Mouse (Mus musculus) lung, embryonic 14.5 days (tissue): ENCODE data around the gene Dnal4. TPM values are rescaled to one million over a fixed set of nuclear protein-coding genes. Genes with fewer than 3 reads are reported as not detected.

Experiments used
- ATAC-seq: fragments of 200-750 bp; cut with Nextera tagmentation; 2 replicates; pipeline ENCODE4 v1.8.0; 2017; ENCODE audit warnings: mild to moderate bottlenecking, moderate TSS enrichment, moderate library complexity; ENCODE audit not compliant: insufficient read depth
- DNase-seq: peaks from one replicate; pipeline ENCODE4 v3.0.0-alpha.2; 2015
- H3K27ac ChIP-seq: fragments of 300-500 bp; sonication (generic); 2 replicates; pipeline ENCODE4 v1.5.1; 2014; ENCODE audit warnings: low read depth, mild to moderate bottlenecking, moderate library complexity
- H3K27me3 ChIP-seq: fragments of 300-500 bp; sonication (generic); 2 replicates; pipeline ENCODE4 v1.6.1; 2014; ENCODE audit warnings: low read length, control low read depth; ENCODE audit not compliant: insufficient read depth
- H3K36me3 ChIP-seq: fragments of 300-500 bp; sonication (generic); 2 replicates; pipeline ENCODE4 v1.6.1; 2014; ENCODE audit warnings: control low read depth; ENCODE audit not compliant: insufficient read depth
- H3K4me1 ChIP-seq: fragments of 300-500 bp; sonication (generic); 2 replicates; pipeline ENCODE4 v1.6.1; 2014; ENCODE audit warnings: antibody characterized with exemption, control low read depth; ENCODE audit not compliant: insufficient read depth
- H3K4me2 ChIP-seq: fragments of 300-500 bp; sonication (generic); 2 replicates; pipeline ENCODE4 v1.6.1; 2014; ENCODE audit warnings: mild to moderate bottlenecking
- H3K4me3 ChIP-seq: fragments of 300-500 bp; sonication (generic); 2 replicates; pipeline ENCODE4 v1.5.1; 2014; ENCODE audit warnings: low read depth, low read length
- H3K9ac ChIP-seq: fragments of 300-500 bp; sonication (generic); 2 replicates; pipeline ENCODE4 v1.6.1; 2014
- H3K9me3 ChIP-seq: fragments of 300-500 bp; sonication (generic); 2 replicates; pipeline ENCODE4 v1.6.1; 2016; ENCODE audit warnings: low read depth, low read length, control low read depth
- CTCF ChIP-seq: IDR thresholded peaks from 2 replicates; pipeline ENCODE4 v1.5.1; 2016; ENCODE audit warnings: antibody characterized with exemption, low read depth
- WGBS: fragments of 180-500 bp; shearing (Covaris S2); extraction: QIAGEN DNeasy Blood & Tissue Kit; methylation state at CpG from one replicate; pipeline ENCODE4 v1.1.7; 2014; 5-methylcytosine and 5-hydroxymethylcytosine counted together
- polyA plus RNA-seq: library from polyadenylated mRNA; unstranded; fragments of >200 nt; fragmentation: Nextera tagmentation; extraction: Ambion mirVana; gene quantifications from 2 replicates; pipeline ENCODE4 v1.2.1, GENCODE M21; 2014

The Dnal4 gene
- polyA plus RNA-seq, 1 experiment from 2014 or later = 61.0 TPM

DNA sequence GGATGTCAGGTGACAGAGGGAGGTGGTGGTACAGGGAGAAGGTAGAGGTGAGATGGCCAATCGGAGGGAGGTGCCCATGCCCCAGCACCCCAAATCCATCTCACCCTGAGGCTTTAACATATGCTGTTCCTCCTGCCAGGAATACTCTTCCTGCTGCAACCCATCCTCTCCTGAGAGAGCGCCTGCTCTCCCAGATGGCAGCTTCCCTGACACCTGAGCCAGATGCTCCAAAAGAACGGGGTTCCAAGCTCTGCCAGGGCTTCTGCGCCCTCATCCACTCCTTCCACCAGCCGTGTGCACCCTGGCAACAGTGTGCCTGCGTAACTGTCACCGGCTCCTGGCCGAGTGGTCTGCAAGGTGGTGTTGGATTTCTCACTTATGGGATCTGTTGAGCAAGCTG, 20.0 kb upstream of the Dnal4 start:
- Histone ChIP-seq H3K4me1 (no peaks in the 10 kb centered on the region), H3K4me3 (no peak overlapping the region), H3K4me2 (no peak overlapping the region), H3K9ac (no peak overlapping the region), H3K27ac (no peak overlapping the region), H3K9me3 (no peaks in the 10 kb centered on the region), H3K36me3 (no peaks in the 10 kb centered on the region), H3K27me3 (peaks cover 12% of the 10 kb centered on the region)
- ATAC-seq (no peak), DNase-seq (no peak)
- no peak for TF ChIP-seq CTCF
- WGBS = 80% methylated on average over 8 of the region's 8 CpGs

DNA sequence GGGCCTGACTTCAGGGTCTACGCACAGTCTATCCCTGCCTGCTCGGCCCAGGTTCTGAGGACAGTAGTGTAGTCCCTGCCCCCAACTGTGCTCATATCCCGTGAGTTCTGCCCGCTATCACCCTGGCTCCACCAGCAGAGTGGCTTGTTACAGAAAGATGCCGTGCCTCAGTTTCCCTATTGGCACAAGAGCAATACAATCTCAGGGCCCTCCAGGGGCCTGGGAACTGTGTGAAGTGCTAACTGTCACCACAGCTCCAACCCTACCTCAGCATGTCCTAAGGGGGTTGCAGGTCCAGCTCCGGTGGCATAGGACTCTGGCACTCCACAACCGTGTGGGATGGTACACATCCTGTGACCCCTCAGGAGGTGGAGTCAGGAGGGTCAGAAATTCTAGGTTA, 19.4 kb upstream of the Dnal4 start:
- Histone ChIP-seq H3K27me3 (peaks cover 6% of the 10 kb centered on the region), H3K4me3 (no peak overlapping the region), H3K9me3 (no peaks in the 10 kb centered on the region), H3K27ac (no peak overlapping the region), H3K9ac (no peak overlapping the region), H3K4me1 (no peaks in the 10 kb centered on the region), H3K36me3 (no peaks in the 10 kb centered on the region), H3K4me2 (no peak overlapping the region)
- ATAC-seq (no peak), DNase-seq (no peak)
- 77% methylated on average over 7 of the region's 7 CpGs for WGBS
- TF ChIP-seq CTCF = no peak

DNA sequence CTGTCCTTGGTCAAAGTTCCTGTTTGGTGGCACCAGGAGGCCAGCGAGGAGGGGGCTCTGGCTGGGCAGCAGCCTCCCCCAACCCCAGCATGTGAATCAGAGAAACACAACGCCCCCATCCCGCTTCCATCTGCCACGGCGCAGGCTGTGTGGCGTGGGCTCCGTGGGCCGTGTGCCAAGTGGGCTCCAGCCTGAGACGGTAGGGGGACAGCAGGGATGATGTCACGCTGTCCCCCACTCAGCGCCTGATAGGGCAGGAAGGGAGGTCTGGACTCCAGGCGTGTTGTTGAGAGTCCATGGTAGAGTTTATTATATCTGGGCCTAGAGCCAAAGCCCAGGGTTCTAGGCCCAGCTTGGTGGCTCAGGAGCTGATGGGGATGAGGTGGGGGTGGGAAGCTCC, 18.6 kb upstream of the Dnal4 start:
- TF ChIP-seq CTCF = no peak
- no peak overlapping the region for H3K27ac ChIP-seq
- no peak for DNase-seq
- H3K4me1 ChIP-seq = no peaks in the 10 kb centered on the region
- H3K9me3 ChIP-seq = no peaks in the 10 kb centered on the region
- no peak overlapping the region for H3K9ac ChIP-seq
- H3K36me3 ChIP-seq = no peaks in the 10 kb centered on the region
- no peak overlapping the region for H3K4me2 ChIP-seq
- 65% methylated on average over 12 of the region's 12 CpGs for WGBS
- ATAC-seq = no peak
- H3K4me3 ChIP-seq = no peak overlapping the region
- H3K27me3 ChIP-seq = no peaks in the 10 kb centered on the region; the same call in 1 of the 2 replicates

DNA sequence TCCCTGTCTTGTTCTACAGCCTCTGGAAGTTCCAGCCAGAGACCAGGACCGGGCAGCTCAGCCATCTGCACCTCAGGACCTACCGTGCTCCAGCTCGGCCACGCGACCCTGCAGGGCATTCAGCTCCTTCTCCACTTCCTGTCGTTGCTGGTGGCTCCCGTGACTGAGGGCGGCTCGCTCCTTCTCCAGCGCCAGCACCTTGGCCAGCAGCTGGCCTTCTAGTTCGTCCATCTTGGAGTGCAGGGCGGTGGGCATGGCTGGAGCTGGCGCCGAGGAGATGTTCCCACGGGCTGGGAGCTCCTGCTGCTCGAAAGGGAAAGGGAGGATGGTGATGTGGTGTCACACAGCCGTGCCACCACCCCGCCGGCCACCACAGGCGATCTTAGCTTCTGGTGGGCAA, 16.5 kb upstream of the Dnal4 start:
- peak; percentile 53 for DNase-seq
- WGBS = 12% methylated on average over 20 of the region's 20 CpGs

DNA sequence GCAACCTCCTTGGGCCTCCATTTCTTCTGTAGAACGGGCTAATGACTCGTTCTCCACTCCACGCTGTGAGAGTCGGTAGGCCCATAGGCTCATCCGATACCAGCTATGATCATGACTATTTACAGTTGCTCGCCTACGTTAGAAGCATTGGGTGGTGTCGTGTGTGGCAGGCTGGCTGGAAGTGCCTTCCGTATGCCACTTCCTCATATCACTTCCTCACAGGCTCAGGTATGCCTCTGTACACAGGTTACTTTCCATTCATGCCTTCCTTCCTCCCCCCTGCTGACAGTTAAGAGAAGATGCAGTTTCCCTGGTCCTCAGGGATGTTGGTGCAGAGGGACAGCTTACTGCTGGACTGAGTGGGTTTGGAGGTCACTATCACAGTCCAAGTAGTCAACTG, 15.4 kb upstream of the Dnal4 start:
- Histone ChIP-seq H3K9me3 (no peaks in the 10 kb centered on the region), H3K27me3 (no peaks in the 10 kb centered on the region; the same call in 1 of the 2 replicates), H3K4me1 (no peaks in the 10 kb centered on the region), H3K9ac (no peak overlapping the region), H3K27ac (no peak overlapping the region), H3K36me3 (no peaks in the 10 kb centered on the region), H3K4me2 (no peak overlapping the region), H3K4me3 (no peak overlapping the region)
- WGBS = 91% methylated on average over 9 of the region's 9 CpGs
- no peak for DNase-seq
- no peak for TF ChIP-seq CTCF
- no peak for ATAC-seq

More for the DNA sequence above, 16.5 kb upstream of the Dnal4 start:
- Histone ChIP-seq H3K9ac (no peak overlapping the region), H3K4me1 (no peaks in the 10 kb centered on the region), H3K27ac (no peak overlapping the region), H3K4me3 (no peak overlapping the region), H3K9me3 (no peaks in the 10 kb centered on the region), H3K27me3 (no peaks in the 10 kb centered on the region; the same call in 1 of the 2 replicates), H3K36me3 (no peaks in the 10 kb centered on the region), H3K4me2 (no peak overlapping the region)
- no peak for ATAC-seq
- no peak for TF ChIP-seq CTCF

DNA sequence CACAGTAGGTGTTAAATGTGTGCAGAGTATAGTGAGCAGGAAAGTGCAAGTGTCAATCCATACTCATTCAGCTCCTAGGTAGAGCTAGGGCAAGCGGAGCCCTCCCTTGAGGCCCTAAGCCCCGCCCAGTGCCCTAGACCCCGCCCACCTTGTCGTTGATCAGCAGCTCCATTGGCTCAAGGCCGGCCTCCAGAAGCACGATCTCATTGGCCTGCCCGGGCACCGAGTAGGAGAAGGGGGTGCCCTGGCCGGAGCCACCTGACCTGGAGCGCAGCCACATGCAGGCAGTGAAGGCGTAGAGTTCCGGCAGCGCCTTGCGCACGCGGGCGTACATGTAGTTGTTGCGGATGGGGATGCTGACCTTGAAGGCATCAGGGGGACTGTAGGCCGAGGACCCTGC, 14.8 kb upstream of the Dnal4 start:
- Histone ChIP-seq H3K4me3 (no peak overlapping the region), H3K4me2 (no peak overlapping the region), H3K36me3 (no peaks in the 10 kb centered on the region), H3K27me3 (no peaks in the 10 kb centered on the region; the same call in 1 of the 2 replicates), H3K27ac (no peak overlapping the region), H3K4me1 (no peaks in the 10 kb centered on the region), H3K9ac (no peak overlapping the region), H3K9me3 (no peaks in the 10 kb centered on the region)
- 18% methylated on average over 19 of the region's 19 CpGs for WGBS
- no peak for TF ChIP-seq CTCF
- DNase-seq = no peak
- ATAC-seq = no peak

DNA sequence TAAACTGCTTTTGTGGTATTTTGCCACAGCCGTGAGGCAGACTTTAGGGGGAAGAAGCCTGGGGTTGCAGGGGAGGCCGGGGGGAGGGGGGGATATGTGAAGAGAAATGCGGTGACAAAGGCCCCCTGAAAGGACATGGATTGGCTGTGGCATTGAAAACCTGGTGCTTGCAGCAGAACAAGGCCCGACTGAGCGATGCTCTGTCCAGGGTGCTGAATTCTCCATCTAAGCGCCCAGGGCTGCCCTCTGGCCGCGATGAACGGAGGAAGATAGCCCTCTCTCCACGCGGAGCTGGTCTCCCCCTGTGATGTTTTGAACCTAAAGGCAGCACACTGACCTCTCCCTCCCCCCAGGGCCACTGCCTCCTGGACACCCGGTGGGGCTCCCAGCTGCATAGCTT, 13.9 kb upstream of the Dnal4 start:
- ATAC-seq (no peak), DNase-seq (peak; percentile 92)
- Histone ChIP-seq H3K4me2 (no peak overlapping the region), H3K27me3 (no peaks in the 10 kb centered on the region; the same call in 1 of the 2 replicates), H3K9me3 (no peaks in the 10 kb centered on the region), H3K36me3 (no peaks in the 10 kb centered on the region), H3K27ac (no peak overlapping the region), H3K4me3 (no peak overlapping the region), H3K4me1 (no peaks in the 10 kb centered on the region), H3K9ac (no peak overlapping the region)
- WGBS = 3% methylated on average over 12 of the region's 12 CpGs
- peak; percentile 26; the same call in 1 of the 2 replicates for TF ChIP-seq CTCF

DNA sequence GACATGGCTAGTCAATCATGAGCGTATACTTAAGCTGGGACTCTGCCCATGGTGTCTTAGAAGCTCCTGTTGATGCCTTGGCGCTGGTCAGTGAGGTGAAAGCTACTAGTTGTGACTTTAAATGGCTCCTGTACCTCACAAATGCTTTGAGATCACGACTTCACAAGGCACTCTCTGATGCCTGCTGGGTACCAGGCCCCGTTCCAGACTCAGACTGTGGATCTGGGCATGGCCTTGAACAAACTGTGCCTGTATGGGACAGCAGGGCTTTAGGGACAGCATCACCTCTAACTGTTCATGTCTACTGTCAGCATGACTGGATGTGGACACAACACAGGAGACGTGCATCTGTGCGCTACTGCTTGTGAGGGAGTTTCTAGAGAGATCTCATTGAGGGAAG, 13.3 kb upstream of the Dnal4 start:
- H3K4me3 ChIP-seq = no peak overlapping the region
- no peaks in the 10 kb centered on the region for H3K9me3 ChIP-seq
- no peak overlapping the region for H3K4me2 ChIP-seq
- H3K27ac ChIP-seq = no peak overlapping the region
- ATAC-seq (no peak), DNase-seq (no peak)
- H3K4me1 ChIP-seq = no peaks in the 10 kb centered on the region
- no peak for TF ChIP-seq CTCF
- H3K9ac ChIP-seq = no peak overlapping the region
- 80% methylated on average over 6 of the region's 6 CpGs for WGBS
- no peaks in the 10 kb centered on the region for H3K36me3 ChIP-seq
- no peaks in the 10 kb centered on the region; the same call in 1 of the 2 replicates for H3K27me3 ChIP-seq
